Mouse (Mus musculus) CH12.LX (cell line): ENCODE measurements around the gene Scrn3. TPM values are rescaled to one million over a fixed set of nuclear protein-coding genes. Genes with fewer than 3 reads are reported as not detected.

Source experiments
- DNase-seq: peaks from one replicate; pipeline ENCODE4 v3.0.0-alpha.2; 2013; ENCODE audit errors: extremely low read depth
- H3K27ac ChIP-seq: 2 replicates; pipeline ENCODE4 v1.5.1; 2012; ENCODE audit warnings: low read depth, mild to moderate bottlenecking, control low read depth, moderate library complexity; ENCODE audit not compliant: insufficient read depth
- H3K27me3 ChIP-seq: replicated peaks from 2 replicates; pipeline ENCODE3; 2012; ENCODE audit warnings: inconsistent platforms
- H3K36me3 ChIP-seq, 2 experiments: replicated peaks in 1 of 2; 2 replicates each; pipeline versions ENCODE3 to v1.6.1; 2012; ENCODE audit warnings: inconsistent platforms in 1 of 2, low read length in 1 of 2, mild to moderate bottlenecking in 1 of 2, mixed read lengths in 1 of 2, moderate library complexity in 1 of 2; ENCODE audit not compliant: control insufficient read depth in 1 of 2, insufficient read depth in 1 of 2
- H3K4me1 ChIP-seq, 2 experiments: 2 replicates each; pipeline ENCODE4 v1.6.1; 2012; ENCODE audit warnings: inconsistent platforms in 1 of 2, moderate library complexity in 1 of 2; ENCODE audit not compliant: insufficient read depth in 2 of 2, control insufficient read depth in 1 of 2
- H3K4me2 ChIP-seq: 2 replicates; pipeline ENCODE4 v1.6.1; 2012; ENCODE audit warnings: low read depth, mild to moderate bottlenecking, control low read depth; ENCODE audit not compliant: poor library complexity, insufficient read depth, severe bottlenecking
- H3K4me3 ChIP-seq, 3 experiments: fragments of 150-350 bp in 1 of 3; sonication (generic) in 1 of 3; replicated peaks in 1 of 3; 2 replicates each; pipeline versions ENCODE3 to v1.5.1; 2011 to 2012; ENCODE audit warnings: low read depth in 2 of 3, low read length in 2 of 3, mild to moderate bottlenecking in 2 of 3, moderate library complexity in 2 of 3, control low read depth in 1 of 3, improper control_type of control experiment in 1 of 3, inconsistent platforms in 1 of 3, mixed read lengths in 1 of 3; ENCODE audit not compliant: poor library complexity in 1 of 3
- H3K79me2 ChIP-seq: replicated peaks from 2 replicates; pipeline ENCODE4 v1.6.1; 2012; ENCODE audit warnings: mild to moderate bottlenecking, moderate library complexity; ENCODE audit not compliant: control insufficient read depth, poor library complexity, insufficient read depth, severe bottlenecking; ENCODE audit errors: extremely low read depth
- H3K9ac ChIP-seq: 2 replicates; pipeline ENCODE4 v1.6.1; 2012; ENCODE audit warnings: low read depth, mild to moderate bottlenecking, control low read depth, moderate library complexity; ENCODE audit not compliant: insufficient read depth
- H3K9me3 ChIP-seq: replicated peaks from 2 replicates; pipeline ENCODE3; 2012; ENCODE audit warnings: low read length, inconsistent platforms, mixed read lengths
- CHD2 ChIP-seq: IDR thresholded peaks from 2 replicates; pipeline ENCODE4 v1.6.1; 2011; ENCODE audit warnings: low read length, improper control_type of control experiment
- ELF1 ChIP-seq: IDR thresholded peaks from 2 replicates; pipeline ENCODE4 v1.6.1; 2014; ENCODE audit warnings: low read depth, mild to moderate bottlenecking, inconsistent platforms, low read length, improper control_type of control experiment
- ETS1 ChIP-seq: conservative IDR thresholded peaks from 2 replicates; pipeline ENCODE4 v1.6.1; 2012; ENCODE audit warnings: low read depth, mild to moderate bottlenecking, inconsistent platforms, low read length, improper control_type of control experiment, moderate library complexity
- HCFC1 ChIP-seq: IDR thresholded peaks from 2 replicates; pipeline ENCODE4 v1.6.1; 2012; ENCODE audit warnings: low read depth, mild to moderate bottlenecking, inconsistent platforms, low read length, improper control_type of control experiment
- IRF4 ChIP-seq: IDR thresholded peaks from 2 replicates; pipeline ENCODE4 v1.6.1; 2014; ENCODE audit warnings: low read depth, mild to moderate bottlenecking, inconsistent platforms, low read length, improper control_type of control experiment
- JUND ChIP-seq: conservative IDR thresholded peaks from 2 replicates; pipeline ENCODE4 v1.6.1; 2011; ENCODE audit warnings: low read depth, low read length, improper control_type of control experiment
- MYC ChIP-seq: IDR thresholded peaks from 2 replicates; pipeline ENCODE4 v1.6.1; 2011; ENCODE audit warnings: low read depth, mild to moderate bottlenecking, improper control_type of control experiment, low read length
- NELFE ChIP-seq: IDR thresholded peaks from 2 replicates; pipeline ENCODE4 v1.6.1; 2011; ENCODE audit warnings: low read depth, low read length, improper control_type of control experiment
- NRF1 ChIP-seq: IDR thresholded peaks from 2 replicates; pipeline ENCODE4 v1.6.1; 2014; ENCODE audit warnings: low read depth, mild to moderate bottlenecking, inconsistent platforms, low read length, improper control_type of control experiment, moderate library complexity
- RCOR1 ChIP-seq: conservative IDR thresholded peaks from 2 replicates; pipeline ENCODE4 v1.6.1; 2012; ENCODE audit warnings: low read depth, mild to moderate bottlenecking, inconsistent platforms, low read length, improper control_type of control experiment
- SIN3A ChIP-seq: IDR thresholded peaks from 2 replicates; pipeline ENCODE4 v1.6.1; 2012; ENCODE audit warnings: low read length, improper control_type of control experiment, inconsistent platforms
- TBP ChIP-seq: conservative IDR thresholded peaks from 2 replicates; pipeline ENCODE4 v1.6.1; 2011; ENCODE audit warnings: low read depth, low read length, improper control_type of control experiment
- TCF12 ChIP-seq: IDR thresholded peaks from 2 replicates; pipeline ENCODE4 v1.6.1; 2014; ENCODE audit warnings: low read depth, mild to moderate bottlenecking, inconsistent platforms, low read length, improper control_type of control experiment
- ZC3H11A ChIP-seq: IDR thresholded peaks from 2 replicates; pipeline ENCODE4 v1.6.1; 2012; ENCODE audit warnings: low read depth, mild to moderate bottlenecking, inconsistent platforms, low read length, improper control_type of control experiment
- ZKSCAN1 ChIP-seq: IDR thresholded peaks from 2 replicates; pipeline ENCODE4 v1.6.1; 2012; ENCODE audit warnings: low read depth, inconsistent platforms, low read length, improper control_type of control experiment, borderline replicate concordance
- dilution Hi-C: fragments of 300-500 bp; cut with MboI; formaldehyde crosslinking; loops from 2 replicates; pipeline ENCODE4 v1.14.3; 2020; ENCODE audit warnings: low sequenced_read_pairs; ENCODE audit not compliant: extremely low pct_unique_long_range_greater_than_20kb, extremely low pct_ligation_motif_present
- in situ Hi-C: fragments of 300-500 bp; cut with MboI; formaldehyde crosslinking; loops from 3 replicates; pipeline ENCODE4 v1.14.3; 2019; ENCODE audit warnings: low sequenced_read_pairs, low pct_ligation_motif_present, low pct_unique_long_range_greater_than_20kb, mixed read lengths
- polyA plus RNA-seq: library from polyadenylated mRNA; unstranded; fragments of >175 nt; gene quantifications from 2 replicates; pipeline ENCODE4 v1.2.1, GENCODE M21; 2012; ENCODE audit warnings: low read depth; ENCODE audit not compliant: insufficient read length
- total RNA-seq, 2 experiments: library from RNA; depleted of rRNA; stranded (reverse); fragments of 300-350 nt in 1 of 2; fragments of >200 nt in 1 of 2; gene quantifications; 2 replicates each; pipeline ENCODE4 v1.2.3; 2012 to 2014

The Scrn3 gene
- total and polyA plus RNA-seq, 3 experiments, result 6.6 to 14.8 (median 11.1) TPM

GRCm38 (mm10) chr2:73346345-73347086 is 34.1 kb downstream of the Scrn3 start:
- Histone ChIP-seq H3K79me2 (no peaks in the 10 kb centered on the region), H3K9me3 (no peaks in the 10 kb centered on the region), H3K36me3 (peaks cover 0 to 4% of the 10 kb centered on the region in 2 experiments), H3K4me2 (no peak overlapping the region), H3K4me1 (peaks cover 0 to 5% of the 10 kb centered on the region in 2 experiments; a peak in 1 of 4 replicates), H3K27ac (no peak overlapping the region), H3K27me3 (no peaks in the 10 kb centered on the region), H3K4me3 (no peak overlapping the region), H3K9ac (no peak overlapping the region)
- TF ChIP-seq CHD2 (no peak), SIN3A (no peak), ETS1 (no peak), RCOR1 (no peak), ZKSCAN1 (no peak), ELF1 (no peak), JUND (no peak), TCF12 (no peak), NRF1 (no peak), IRF4 (no peak), TBP (no peak), MYC (no peak), ZC3H11A (no peak), NELFE (no peak)
- dilution Hi-C loops (no loop called here), in situ Hi-C loops (no loop called here)
- DNase-seq, result no peak

GRCm38 (mm10) chr2:73347136-73347535 is 34.7 kb downstream of the Scrn3 start:
- dilution Hi-C loops, result no loop called here
- Histone ChIP-seq H3K4me3 (no peak overlapping the region), H3K27ac (no peak overlapping the region), H3K4me1 (peaks cover 0 to 5% of the 10 kb centered on the region in 2 experiments; a peak in 1 of 4 replicates), H3K4me2 (no peak overlapping the region), H3K9ac (no peak overlapping the region), H3K79me2 (no peaks in the 10 kb centered on the region), H3K27me3 (no peaks in the 10 kb centered on the region)
- in situ Hi-C loops, result no loop called here
- TF ChIP-seq HCFC1, result no peak
- TF ChIP-seq, all 38 proteins: peak for 0
- Histone ChIP-seq H3K9me3 (no peaks in the 10 kb centered on the region), H3K36me3 (peaks cover 0 to 4% of the 10 kb centered on the region in 2 experiments)
- DNase-seq, result no peak
